Mouse (Mus musculus) limb, embryonic 14.5 days (tissue): Measurements from ENCODE around the gene 2300002M23Rik. TPM values are rescaled to one million over a fixed set of nuclear protein-coding genes. Genes with fewer than 3 reads are reported as not detected.

Experiments
- ATAC-seq: fragments of 200-750 bp; cut with Nextera tagmentation; 2 replicates; pipeline ENCODE4 v1.8.0; 2017; ENCODE audit warnings: low read depth, moderate number of reproducible peaks, moderate TSS enrichment; ENCODE audit not compliant: low FRiP score
- DNase-seq: peaks from one replicate; pipeline ENCODE4 v3.0.0-alpha.2; 2015; ENCODE audit warnings: low spot score
- H3K27ac ChIP-seq: fragments of 300-500 bp; sonication (generic); replicated peaks from 2 replicates; pipeline ENCODE4 v1.5.1; 2014; ENCODE audit warnings: low read depth, mild to moderate bottlenecking, low read length, moderate library complexity, mixed read lengths
- H3K27me3 ChIP-seq: fragments of 300-500 bp; sonication (generic); 2 replicates; pipeline ENCODE4 v1.6.1; 2014; ENCODE audit warnings: low read length, mixed read lengths; ENCODE audit not compliant: control insufficient read depth, insufficient read depth
- H3K36me3 ChIP-seq: fragments of 300-500 bp; sonication (generic); 2 replicates; pipeline ENCODE4 v1.6.1; 2014; ENCODE audit warnings: mild to moderate bottlenecking, low read length, moderate library complexity, mixed read lengths; ENCODE audit not compliant: control insufficient read depth, insufficient read depth
- H3K4me1 ChIP-seq: fragments of 300-500 bp; sonication (generic); 2 replicates; pipeline ENCODE4 v1.6.1; 2014; ENCODE audit warnings: antibody characterized with exemption, low read length, mixed read lengths; ENCODE audit not compliant: control insufficient read depth, insufficient read depth
- H3K4me2 ChIP-seq: fragments of 300-500 bp; sonication (generic); replicated peaks from 2 replicates; pipeline ENCODE4 v1.6.1; 2014; ENCODE audit warnings: low read depth, mild to moderate bottlenecking, low read length, moderate library complexity; ENCODE audit not compliant: severe bottlenecking
- H3K4me3 ChIP-seq: fragments of 300-500 bp; sonication (generic); replicated peaks from 2 replicates; pipeline ENCODE4 v1.5.1; 2014; ENCODE audit warnings: low read length
- H3K9ac ChIP-seq: fragments of 300-500 bp; sonication (generic); 2 replicates; pipeline ENCODE4 v1.6.1; 2014; ENCODE audit warnings: mild to moderate bottlenecking, low read depth, low read length, moderate library complexity; ENCODE audit not compliant: severe bottlenecking
- H3K9me3 ChIP-seq: fragments of 300-500 bp; sonication (generic); 2 replicates; pipeline ENCODE4 v1.6.1; 2016; ENCODE audit warnings: low read length; ENCODE audit not compliant: control insufficient read depth
- POLR2A ChIP-seq: fragments of 200-500 bp; IDR thresholded peaks from 2 replicates; pipeline ENCODE4 v1.8.0; 2012; ENCODE audit warnings: inconsistent platforms, mild to moderate bottlenecking, moderate library complexity, borderline replicate concordance; ENCODE audit not compliant: insufficient read depth, insufficient read length; ENCODE audit errors: extremely low read depth
- WGBS: fragments of 180-500 bp; shearing (Covaris S2); extraction: QIAGEN DNeasy Blood & Tissue Kit; methylation state at CpG from one replicate; pipeline ENCODE4 v1.1.7; 2014; 5-methylcytosine and 5-hydroxymethylcytosine counted together
- polyA plus RNA-seq, 2 experiments: library from polyadenylated mRNA; depleted of rRNA in 1 of 2; stranded (reverse) in 1 of 2; unstranded in 1 of 2; fragments of >200 nt; fragmentation: Nextera tagmentation in 1 of 2; extraction: Ambion mirVana in 1 of 2; gene quantifications; 2 replicates each; pipeline versions ENCODE4 v1.2.1 to v1.2.3; 2012 to 2014

Gene 2300002M23Rik
- polyA plus RNA-seq, 2 experiments, result 0.21 TPM; not detected in 1

DNA sequence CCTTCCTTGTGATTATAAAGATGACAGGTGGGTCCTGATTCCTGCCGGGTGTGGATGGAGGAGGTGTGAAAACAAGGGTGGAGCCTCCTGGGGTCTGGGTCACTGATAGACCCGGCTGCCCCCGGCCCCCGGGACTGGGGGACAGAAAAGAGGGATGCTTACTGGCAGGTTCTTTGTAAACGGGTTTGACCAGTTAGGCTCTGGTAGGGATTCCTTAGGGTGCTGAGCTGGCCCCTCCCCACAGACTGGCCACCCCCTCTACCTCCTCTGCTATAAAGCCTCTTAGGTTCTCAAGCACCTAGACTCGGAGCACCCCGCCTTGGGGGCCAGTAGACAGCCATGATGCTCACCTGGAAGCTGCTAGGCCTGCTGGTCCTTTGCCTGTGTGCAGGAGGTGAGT lies 34.3 kb upstream of the 2300002M23Rik start, which contains the start of gene Psors1c2:
Gene Psors1c2 (plus strand): TSS at position 301 of the 400 bp plus-strand sequence.
- Histone ChIP-seq H3K9me3 (no peaks in the 10 kb centered on the region), H3K36me3 (peaks cover 30% of the 10 kb centered on the region), H3K4me3 (no peak within 1 kb of the TSS), H3K9ac (no peak within 1 kb of the TSS), H3K4me2 (no peak within 1 kb of the TSS), H3K27me3 (no peaks in the 10 kb centered on the region), H3K27ac (no peak within 1 kb of the TSS), H3K4me1 (no peaks in the 10 kb centered on the region)
- ATAC-seq (no peak), DNase-seq (no peak)
- 21% methylated on average over 7 of the region's 7 CpGs for WGBS
- no peak for TF ChIP-seq POLR2A

DNA sequence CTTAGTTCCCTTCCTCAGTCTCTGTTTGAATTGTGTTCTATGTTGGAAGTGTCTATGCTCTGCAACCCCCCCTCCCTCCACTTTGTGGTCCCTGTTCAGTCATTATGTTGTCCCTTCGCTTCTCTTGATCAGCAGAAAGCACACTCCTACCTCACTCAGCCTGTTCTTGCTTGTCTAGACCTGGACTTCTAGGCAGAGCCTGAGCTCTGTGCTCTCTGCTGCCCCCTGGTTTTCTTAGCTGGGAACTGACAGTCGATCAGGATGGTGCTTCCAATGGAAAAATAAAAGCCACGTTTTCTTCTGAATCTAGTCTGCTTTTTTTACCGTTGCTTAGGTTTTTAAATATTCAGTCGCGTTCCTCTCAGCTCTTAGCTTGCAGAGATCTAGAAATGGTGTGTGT lies 32.9 kb upstream of the 2300002M23Rik start:
- no peak overlapping the region for H3K27ac ChIP-seq
- no peaks in the 10 kb centered on the region for H3K27me3 ChIP-seq
- H3K4me3 ChIP-seq, result no peak overlapping the region
- H3K4me2 ChIP-seq, result no peak overlapping the region
- ATAC-seq, result peak; percentile 63; the same call in 1 of the 2 replicates
- H3K9ac ChIP-seq, result no peak overlapping the region
- DNase-seq, result peak; percentile 79
- 7% methylated on average over 6 of the region's 6 CpGs for WGBS
- no peak for TF ChIP-seq POLR2A
- no peaks in the 10 kb centered on the region for H3K9me3 ChIP-seq
- no peaks in the 10 kb centered on the region for H3K4me1 ChIP-seq
- H3K36me3 ChIP-seq, result peaks cover 16% of the 10 kb centered on the region

DNA sequence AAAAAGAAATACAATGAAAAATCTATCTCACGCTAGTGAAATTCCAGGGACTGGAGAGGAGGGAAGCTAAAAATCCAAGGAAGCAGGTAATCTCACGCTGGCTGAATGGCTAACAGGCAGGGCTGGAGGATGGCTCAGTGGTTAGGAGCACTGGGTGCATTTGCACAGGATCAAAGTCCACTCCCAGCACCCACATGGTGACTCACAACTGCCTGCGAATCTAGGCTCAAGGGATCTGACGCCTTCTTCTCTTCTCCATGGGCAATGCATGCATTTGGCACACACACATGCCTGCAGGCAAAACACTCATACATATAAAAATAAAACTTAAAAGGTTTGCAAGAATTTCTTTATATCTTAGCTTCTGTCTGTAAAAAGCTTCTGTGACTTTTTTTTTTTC lies 29.8 kb upstream of the 2300002M23Rik start:
- H3K4me1 ChIP-seq, result no peaks in the 10 kb centered on the region
- H3K4me3 ChIP-seq, result no peak overlapping the region
- DNase-seq (no peak), ATAC-seq (no peak)
- 71% methylated on average over 4 of the region's 4 CpGs for WGBS
- no peak overlapping the region for H3K9ac ChIP-seq
- H3K36me3 ChIP-seq, result no peaks in the 10 kb centered on the region
- no peak overlapping the region for H3K27ac ChIP-seq
- H3K27me3 ChIP-seq, result no peaks in the 10 kb centered on the region
- no peak overlapping the region for H3K4me2 ChIP-seq
- TF ChIP-seq POLR2A, result no peak
- no peaks in the 10 kb centered on the region for H3K9me3 ChIP-seq

GRCm38 (mm10) chr17:35538476-35538875 lies 28.8 kb upstream of the 2300002M23Rik start:
- no peak overlapping the region for H3K27ac ChIP-seq
- H3K36me3 ChIP-seq, result no peaks in the 10 kb centered on the region
- 71% methylated on average over 1 of the region's 1 CpGs for whole genome bisulfite sequencing
- DNase-seq (no peak), ATAC-seq (no peak)
- H3K27me3 ChIP-seq, result no peaks in the 10 kb centered on the region
- no peak overlapping the region for H3K4me3 ChIP-seq
- H3K9ac ChIP-seq, result no peak overlapping the region
- no peaks in the 10 kb centered on the region for H3K9me3 ChIP-seq
- no peak for TF ChIP-seq POLR2A
- H3K4me1 ChIP-seq, result no peaks in the 10 kb centered on the region
- no peak overlapping the region for H3K4me2 ChIP-seq

- Histone ChIP-seq H3K4me1 (no peaks in the 10 kb centered on the region), H3K9ac (no peak overlapping the region), H3K9me3 (no peaks in the 10 kb centered on the region), H3K36me3 (no peaks in the 10 kb centered on the region), H3K4me2 (no peak overlapping the region), H3K4me3 (no peak overlapping the region), H3K27me3 (no peaks in the 10 kb centered on the region), H3K27ac (no peak overlapping the region)
- DNase-seq (no peak), ATAC-seq (no peak)
- no peak for TF ChIP-seq POLR2A
- WGBS, result 46% methylated on average over 10 of the region's 10 CpGs
These were observed 27.7 kb upstream of the 2300002M23Rik start for GRCm38 (mm10) chr17:35539540-35539939.
